Mouse (Mus musculus): Measurements from ENCODE around the gene Coq9.

The Coq9 gene

DNA sequence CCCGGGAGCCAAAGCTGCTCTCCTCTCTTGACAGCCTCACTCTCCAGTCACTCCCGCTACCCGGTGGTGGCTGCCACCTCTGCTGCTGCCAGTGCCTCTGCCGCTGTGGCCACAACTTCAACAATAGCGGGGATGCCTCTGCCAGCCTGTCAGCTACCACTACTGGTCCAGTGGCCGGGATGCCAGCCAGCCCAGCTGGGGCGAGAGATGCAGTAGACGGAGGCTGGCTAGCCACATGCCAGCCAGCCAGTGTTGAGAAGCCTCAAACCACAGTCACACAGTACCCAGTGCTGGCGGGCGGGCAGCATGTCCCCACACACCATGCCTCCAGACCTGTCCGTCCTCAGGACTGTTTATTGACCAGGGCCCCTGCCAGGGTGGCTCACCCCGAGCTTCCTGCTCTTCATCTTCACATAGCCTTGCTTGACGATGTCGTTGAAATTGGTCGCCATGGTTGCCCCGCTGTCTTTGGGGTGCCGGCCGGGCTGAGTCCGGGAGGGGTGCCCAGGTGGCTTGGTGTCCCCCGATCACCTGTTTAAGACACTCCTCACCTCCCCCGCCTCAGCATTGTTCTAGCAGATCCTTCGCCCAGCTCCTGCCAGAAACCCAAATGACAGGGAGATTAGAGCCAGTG, 32.5 kb downstream of the Coq9 start:
- DNase-seq (ENCODE audit: low spot score) = no peak

DNA sequence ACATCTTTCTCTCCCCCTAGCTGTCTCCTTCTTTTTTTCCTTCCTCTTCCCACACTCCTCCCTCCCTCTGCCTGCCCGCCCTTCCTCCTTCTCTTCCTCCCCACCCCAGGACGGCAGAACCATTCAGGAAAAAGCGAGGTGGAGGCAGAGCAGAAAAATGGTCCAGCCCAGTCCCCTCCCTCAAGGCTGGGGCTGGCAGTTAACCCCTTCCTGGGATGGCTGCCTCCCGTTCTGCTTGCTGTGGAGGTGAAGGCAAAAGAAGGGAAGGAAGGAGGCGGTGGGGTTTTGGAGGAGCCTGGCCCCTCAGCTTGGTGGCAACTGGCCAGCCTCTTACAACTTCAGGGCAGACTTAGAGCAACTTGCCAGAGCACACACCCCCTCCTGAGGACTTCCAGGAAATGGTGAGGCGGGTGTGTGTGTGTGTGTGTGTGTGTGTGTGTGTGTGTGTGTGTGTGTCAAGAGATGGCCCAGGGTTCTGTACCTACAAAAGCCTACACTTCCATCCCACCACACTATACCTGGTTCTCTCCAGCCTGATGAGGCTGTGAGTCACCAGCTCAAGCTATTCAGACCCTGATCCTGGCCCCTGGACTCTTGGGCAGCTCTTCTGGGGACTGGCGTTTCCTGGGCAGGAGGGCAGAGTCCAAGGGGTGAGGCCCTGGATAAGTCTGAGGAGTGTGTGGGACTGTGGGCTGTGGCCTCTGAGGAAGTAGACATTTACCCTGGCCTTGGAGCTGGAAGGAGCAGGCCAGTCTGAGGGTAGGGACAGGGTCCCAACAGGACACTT, 33.2 kb downstream of the Coq9 start:
- peak; percentile 78 for DNase-seq (ENCODE audit: low spot score)

DNA sequence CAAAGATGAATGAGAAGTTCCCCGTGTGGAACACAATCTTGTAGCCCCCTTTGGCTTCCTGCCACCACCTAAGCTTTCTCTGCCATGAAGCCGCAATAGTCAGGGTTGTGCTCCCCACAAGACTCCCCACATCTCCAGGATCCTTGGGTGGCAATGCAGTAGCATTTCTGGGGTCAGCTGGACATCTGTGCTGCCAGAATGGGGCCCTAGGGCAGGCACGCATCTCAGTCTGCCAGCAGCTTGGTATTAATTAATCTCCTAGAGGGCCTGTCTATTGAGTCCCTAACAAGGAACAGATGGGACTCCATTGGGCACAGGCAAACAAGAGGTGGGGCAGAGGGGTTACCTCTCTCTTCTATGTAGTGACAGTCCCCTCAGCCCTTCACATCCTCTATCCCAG, 34.0 kb downstream of the Coq9 start:
- peak; percentile 39 for DNase-seq (ENCODE audit: low spot score)

DNA sequence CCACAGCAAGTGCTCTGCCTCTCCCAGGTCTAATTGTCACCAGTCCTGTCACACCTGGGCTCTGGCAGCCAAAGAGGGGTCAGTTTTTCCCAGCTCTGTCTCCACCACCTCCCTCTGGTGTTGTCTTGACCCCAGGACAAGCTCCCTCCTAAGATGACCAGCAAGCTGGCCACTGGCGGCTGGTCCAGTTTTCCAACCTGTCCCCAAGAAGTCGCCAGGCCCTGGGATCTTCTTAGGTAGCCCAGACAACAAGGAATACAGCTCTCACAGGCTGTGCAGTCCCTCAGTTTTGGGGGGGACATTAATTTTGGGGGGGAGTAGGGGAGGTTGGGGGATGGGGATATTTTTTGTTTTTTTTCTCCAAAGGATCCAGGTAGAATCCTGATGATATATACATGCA, 34.5 kb downstream of the Coq9 start:
- DNase-seq (ENCODE audit: low spot score) = no peak

DNA sequence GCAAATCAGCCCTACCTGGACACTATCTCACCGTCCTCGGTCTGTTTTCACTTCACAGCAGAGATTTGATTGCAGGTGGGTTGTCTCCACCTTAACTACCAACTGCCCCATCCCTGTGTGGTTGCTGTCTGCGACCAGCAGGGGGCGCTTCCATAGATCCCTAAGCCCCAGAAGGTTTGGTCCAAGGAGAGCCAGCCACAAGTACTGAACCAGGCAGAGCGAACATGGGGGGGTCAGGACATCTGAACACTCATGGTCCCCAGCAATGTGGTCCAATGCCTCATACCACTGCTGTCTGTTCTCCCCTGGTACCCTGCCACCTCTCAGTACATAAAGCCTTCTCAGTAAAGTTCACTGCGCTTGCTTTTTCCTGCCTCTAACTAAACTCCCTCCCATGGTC, 36.2 kb downstream of the Coq9 start:
- peak; percentile 76 for DNase-seq (ENCODE audit: low spot score)

DNA sequence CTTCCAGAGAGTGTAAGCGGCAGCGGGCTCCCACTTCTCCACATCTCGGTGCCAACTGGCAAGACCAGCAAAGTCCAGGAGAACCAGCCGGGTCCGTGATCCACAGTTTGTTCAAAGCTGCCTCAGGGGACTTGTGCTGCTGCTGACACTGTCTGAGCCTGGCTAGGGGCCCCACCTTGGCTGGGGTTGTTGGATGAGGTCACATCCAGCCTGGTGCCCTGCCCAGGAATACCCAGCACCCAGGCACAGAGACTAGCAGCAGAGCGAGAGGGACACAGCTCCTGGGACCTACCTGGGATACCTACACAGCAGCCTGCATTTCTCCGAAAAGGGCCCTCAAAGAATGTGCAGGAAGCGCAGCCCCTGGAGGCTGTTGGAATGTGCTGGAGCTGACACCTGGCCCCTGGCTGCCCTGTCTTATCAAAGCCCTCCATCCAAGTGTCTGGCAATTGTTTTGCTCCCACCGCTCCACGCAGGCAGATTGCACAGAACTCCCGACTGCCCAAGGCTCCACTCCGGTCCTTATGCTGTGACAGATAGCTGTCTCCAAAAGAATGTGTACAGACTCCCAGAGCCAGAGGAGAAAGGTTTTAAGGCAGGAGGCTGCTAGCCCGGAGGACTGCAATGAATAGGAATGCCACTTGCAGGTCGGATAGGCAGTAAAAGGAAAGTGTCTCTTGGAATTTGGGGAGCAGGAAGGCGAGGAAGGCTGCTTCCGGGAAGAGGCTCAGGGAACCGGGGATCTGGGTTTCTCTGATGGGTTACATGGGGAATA, 37.2 kb downstream of the Coq9 start:
- peak; percentile 27 for DNase-seq (ENCODE audit: low spot score)

DNA sequence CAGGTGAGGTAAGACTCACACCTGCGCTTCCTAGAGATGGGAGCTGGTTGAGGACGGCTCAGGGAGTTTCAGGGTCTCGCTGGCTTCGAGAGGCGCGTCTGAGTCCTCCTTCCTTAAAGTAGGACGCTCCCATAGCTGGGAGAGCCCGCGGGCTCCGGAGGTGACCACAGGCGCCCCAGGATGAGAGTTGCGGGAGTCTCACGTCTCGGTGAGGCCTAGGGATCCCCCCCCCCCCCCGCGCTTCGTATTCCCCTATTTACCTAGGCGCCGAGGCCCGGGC, 37.7 kb downstream of the Coq9 start:
- no peak for DNase-seq (ENCODE audit: low spot score)

DNA sequence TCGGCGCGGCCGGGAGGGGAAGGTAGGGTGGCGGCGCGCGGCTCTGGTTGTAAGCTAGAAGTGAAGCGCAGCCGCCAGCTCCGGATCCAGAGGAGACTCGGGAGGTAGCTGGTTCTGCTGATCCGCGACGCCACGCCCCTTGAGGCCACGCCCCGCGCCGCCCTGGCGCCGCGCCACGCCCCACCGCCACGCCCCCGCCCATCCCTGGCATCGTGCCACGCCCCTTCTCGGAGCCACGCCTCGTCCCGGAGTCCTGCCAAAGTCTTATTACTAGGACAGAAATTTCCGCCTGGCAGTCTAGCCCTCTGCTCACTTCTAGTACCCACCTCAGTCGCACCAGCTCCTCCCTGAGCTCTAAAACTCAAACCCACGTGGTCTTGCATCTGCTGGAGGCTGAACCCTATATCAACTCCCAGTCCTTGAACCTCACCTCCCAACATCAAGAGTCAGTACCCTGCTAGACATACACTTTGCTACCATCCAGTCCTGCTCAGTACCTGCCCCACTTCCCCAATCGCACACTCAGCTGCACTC, 38.1 kb downstream of the Coq9 start, which contains the start of gene Dok4:
Gene Dok4 (minus strand): TSS at position 134 of the 534 bp plus-strand sequence.
- DNase-seq (ENCODE audit: low spot score) = peak; percentile 93

DNA sequence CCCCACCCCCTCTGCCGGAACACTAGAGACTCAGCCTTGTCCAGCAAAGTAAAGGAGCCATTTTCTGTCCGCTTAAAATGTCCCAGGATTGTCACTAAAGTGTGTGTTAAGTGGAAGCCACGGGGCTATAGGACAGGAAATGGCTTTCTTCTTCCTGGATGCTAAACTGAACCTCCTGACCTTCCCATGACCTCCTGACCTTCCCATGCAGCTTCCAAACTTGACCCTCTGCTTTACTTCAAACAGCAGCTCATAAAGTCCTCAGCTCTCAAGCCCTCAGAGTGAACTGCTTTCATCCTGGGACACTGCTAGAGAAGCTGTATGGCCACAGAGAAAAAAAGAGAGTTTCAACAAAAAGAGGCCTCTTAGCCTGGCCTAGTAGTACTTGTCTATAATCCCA, 38.7 kb downstream of the Coq9 start:
- peak; percentile 60 for DNase-seq (ENCODE audit: low spot score)

DNA sequence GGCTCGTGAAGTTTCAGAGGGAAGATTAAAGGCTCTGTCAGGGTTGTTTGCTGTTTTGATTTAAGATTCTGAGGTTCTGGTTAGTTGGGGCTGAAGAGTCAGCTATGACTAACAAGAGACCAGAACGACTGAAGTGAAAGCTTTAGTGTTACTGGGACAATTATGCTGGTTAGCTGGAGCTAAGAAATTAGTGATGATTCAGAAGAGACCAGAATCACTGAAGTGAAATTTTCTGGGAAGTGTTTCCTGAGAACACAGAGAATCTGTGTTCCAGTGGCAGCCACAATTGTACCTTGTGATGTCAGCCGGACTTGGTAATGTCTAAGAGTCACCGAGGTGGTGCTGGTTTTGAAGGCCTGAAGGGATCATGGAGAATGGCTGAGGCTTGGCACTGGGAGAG, 42.6 kb downstream of the Coq9 start:
- DNase-seq (ENCODE audit: low spot score) = no peak

DNA sequence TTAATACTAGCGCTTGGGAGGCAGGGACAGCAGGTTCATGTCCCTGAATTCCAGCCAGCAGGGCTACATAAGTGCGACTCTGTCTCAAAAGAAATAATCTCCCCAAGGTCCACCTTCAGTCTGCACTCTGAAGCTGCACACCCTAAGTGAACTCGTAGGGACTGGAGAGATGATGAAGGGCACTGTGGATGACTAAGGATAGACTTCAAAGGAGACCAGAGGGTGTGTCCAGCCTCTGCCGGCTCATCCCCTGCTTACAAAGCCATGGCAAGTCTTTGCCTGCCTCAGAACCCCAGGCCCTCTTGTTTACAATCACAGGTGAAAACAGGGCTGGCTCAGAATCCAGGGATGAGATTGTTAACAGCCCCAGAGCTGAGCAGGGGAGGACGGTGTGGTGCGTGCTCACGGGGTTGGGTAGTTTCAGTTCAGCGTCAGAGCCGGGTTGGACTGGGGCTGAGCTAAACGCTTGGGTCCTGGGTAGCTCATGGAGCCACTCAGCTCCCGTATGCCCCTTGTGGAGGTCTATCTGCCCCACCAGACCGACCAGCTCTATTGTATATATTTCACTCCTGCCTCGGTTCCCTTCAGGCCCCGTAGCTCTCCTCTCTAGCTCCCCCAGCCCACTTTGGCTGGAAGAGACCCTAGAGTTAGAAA, 50.4 kb downstream of the Coq9 start:
- DNase-seq (ENCODE audit: low spot score) = no peak

DNA sequence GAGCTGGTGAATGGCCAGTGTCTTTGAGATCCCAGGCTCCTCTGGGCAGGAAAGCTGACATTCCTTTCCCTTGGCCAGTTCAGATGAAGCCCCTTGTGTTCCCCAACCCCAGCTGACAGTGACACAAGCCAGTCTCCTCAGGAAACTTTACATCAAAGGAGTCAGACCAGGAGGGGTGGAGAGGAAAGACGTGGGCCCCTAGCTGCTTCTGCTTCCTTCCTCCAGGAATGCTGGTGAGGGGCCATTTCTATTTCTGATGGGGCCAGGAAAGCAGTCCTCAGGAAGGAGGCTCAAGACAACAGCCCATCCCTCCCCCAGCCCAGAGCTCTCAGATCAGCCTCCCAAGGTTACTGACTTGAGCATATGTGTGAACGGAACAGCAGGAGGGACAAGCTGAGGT, 54.8 kb downstream of the Coq9 start:
- DNase-seq (ENCODE audit: low spot score) = peak; percentile 51

DNA sequence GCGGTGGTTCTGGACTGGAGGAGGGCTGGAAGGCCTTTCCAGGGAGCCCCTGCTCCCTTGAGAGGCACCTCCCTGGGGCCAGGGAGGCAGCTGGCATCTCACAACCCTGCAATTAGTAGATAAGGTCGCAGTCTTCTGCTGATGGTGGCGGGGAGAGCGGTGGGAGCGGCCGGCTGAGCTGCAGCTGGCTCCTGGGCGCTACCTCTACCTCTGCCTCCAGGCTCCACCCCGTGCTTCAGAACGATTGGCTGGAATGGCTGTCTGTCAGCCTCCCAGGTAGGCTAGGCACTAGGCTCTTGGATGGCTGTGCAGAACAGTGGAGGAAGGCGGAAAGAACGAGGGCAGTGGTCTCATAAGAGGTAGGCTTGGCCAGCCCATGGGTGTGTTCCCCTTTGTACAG, 61.1 kb downstream of the Coq9 start:
- DNase-seq (ENCODE audit: low spot score) = peak; percentile 67

DNA sequence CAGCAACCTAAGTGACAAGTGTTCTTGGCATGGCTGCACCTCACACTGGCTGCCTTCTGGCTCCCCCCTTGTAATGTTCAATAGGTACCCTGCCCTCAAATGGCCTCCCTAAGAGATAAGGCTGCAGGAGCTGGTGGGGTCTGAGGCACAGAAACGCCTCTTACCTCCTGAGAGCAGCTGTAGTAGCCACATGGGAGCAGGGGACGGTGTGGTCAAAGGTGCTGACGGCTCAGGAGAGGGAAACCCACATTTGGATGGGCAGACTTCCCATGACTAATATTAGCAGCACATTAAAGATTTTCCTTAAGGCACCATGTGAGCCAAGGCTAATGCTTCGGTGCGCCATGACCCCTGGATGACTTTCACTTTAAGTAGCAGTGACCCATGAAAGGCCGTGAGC, 62.5 kb downstream of the Coq9 start:
- peak; percentile 49 for DNase-seq (ENCODE audit: low spot score)

DNA sequence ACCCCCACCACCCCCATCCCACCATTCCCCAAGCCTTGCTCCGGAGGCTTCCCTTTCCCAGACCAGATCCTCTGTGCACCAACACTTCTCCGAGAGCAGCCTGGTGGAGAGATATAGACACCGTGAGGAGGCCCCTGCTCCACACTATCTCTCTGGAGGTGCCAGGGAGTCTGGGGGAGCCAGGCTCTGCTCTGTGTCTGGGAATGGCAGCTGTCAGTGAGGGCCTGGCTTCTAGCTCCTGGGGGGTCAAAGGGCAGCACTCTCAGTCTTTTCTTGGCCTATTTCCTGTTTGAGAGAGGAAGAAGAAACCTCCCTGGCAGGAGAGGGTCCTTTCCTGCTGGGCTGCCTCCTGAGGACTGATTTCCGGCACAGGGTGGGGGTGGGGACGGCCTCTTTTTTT, 62.9 kb downstream of the Coq9 start:
- DNase-seq (ENCODE audit: low spot score) = peak; percentile 63

DNA sequence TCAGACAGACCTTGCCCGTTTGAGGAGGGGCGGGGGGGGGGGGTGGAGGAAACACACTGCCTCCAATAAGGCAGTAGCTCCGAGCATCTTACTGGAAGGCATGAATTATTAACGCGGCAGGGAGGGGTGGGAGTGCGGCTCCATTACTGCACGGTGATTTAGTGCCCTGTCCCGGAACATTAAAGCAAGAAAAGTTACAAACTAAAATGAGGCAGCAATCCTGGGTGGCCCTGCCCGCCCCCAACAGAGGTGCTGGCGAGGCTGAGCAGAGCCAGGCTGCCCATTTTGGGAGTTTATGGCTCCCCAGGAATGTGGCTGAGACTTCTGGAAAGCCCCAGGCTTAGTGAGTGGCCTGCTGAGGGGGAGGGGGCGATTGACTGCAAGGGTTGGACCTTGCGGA, 65.6 kb downstream of the Coq9 start:
- DNase-seq (ENCODE audit: low spot score) = peak; percentile 48

All from embryo, embryonic 10 days (tissue).